Mouse (Mus musculus): ENCODE results near the gene Hexdc. TPM values are rescaled to one million over a fixed set of nuclear protein-coding genes. Genes with fewer than 3 reads are reported as not detected.

Gene Hexdc
- polyA plus RNA-seq (2016; fragmentation: Nextera tagmentation; extraction: Ambion mirVana) = 9.6 and 11.7 TPM in 2 replicates

DNA sequence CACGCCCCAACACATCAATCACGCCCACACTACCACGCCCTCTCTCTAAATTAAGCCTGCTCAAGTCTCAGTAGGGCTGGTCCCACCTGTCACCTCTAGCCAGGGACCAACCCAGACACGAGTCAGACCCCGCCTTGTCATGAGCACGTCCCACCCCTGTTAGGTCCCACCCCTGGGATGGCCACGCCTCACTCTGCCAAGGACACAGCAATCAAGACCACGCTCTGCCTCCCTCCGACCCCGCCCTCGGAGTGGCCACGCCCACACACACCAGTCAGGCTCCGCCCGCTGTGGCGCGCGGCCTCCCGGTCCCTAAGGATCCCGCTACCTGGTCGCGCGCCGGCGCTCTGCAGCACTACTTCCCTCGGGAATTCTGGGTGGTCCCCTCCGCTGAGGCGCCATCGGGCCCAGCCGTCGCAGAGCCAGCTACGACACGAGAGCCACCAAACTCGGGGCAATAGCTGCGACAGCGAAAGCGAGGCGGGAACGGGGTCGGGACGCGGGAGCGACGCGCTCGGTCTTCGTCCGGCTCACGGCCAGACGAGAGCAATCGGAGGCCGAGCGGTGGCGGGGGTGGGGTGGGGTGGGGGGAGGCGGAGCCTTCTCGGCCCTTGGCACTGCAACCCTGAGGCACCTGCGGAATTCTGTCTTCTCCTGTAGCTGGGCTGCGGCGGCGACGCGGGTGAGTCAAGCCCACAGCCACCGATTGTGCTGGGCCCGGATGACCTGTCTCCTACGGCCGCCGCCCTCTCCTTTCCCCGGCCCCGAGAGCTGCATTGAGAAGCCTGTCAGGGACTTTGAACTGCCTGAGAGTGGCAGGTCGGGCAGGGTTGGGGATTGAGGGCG, at the start of gene Hexdc, which contains the start of gene Ogfod3:
Hexdc (plus strand) TSS at position 273 of the 846 bp plus-strand sequence.
Ogfod3 (minus strand) TSS at position 551 of the 846 bp plus-strand sequence.
- H3K36me3 ChIP-seq = peaks cover 10% of the 10 kb centered on the region
- peaks cover 12% of the 10 kb centered on the region for H3K4me1 ChIP-seq
- H3K9me3 ChIP-seq (replicated peaks) = no peaks in the 10 kb centered on the region
- 0% methylated on average over 55 of the region's 70 CpGs for WGBS
- H3K27me3 ChIP-seq = no peaks in the 10 kb centered on the region
- peak within 1 kb of the TSS; percentile 92 for H3K27ac ChIP-seq
- H3K4me3 ChIP-seq = peak within 1 kb of the TSS; percentile 82
- peak within 1 kb of the TSS; percentile 79 for H3K4me2 ChIP-seq (replicated peaks)
- ATAC-seq (ENCODE audit: low FRiP score) = peak; percentile 96
- peak within 1 kb of the TSS; percentile 76 for H3K9ac ChIP-seq

DNA sequence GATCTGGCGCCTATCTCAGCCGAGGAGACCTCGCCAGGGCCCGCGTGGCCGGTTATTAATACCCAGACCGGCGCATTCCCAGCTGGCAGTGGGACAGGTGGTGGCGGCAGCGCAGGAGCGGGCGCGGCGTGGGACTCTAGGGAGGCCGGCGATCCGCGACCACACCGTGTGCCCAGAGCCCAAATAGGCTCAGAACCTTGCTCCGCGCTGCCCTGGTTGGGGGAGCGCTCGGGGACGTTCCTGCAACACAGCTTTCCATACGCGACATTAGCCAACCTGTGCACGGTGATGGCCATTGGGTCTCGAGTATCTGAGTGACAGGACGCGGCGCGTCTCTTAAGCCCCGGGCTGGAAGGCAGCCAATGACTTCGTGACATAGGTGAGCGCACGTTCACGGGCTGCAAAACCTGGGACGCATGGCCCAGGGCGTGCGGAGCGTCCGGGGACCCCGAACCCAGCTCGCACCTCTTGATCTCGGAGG, 47.8 kb upstream of the Hexdc start:
- H3K27me3 ChIP-seq = peaks cover 37% of the 10 kb centered on the region
- no peak overlapping the region for H3K27ac ChIP-seq
- H3K36me3 ChIP-seq = no peaks in the 10 kb centered on the region
- H3K9me3 ChIP-seq (replicated peaks) = no peaks in the 10 kb centered on the region
- peaks cover 23% of the 10 kb centered on the region for H3K4me1 ChIP-seq
- WGBS = 2% methylated on average over 45 of the region's 45 CpGs
- H3K9ac ChIP-seq = peak overlapping the region; percentile 9; the same call in 1 of the 2 replicates
- peak overlapping the region; percentile 33 for H3K4me3 ChIP-seq
- H3K4me2 ChIP-seq (replicated peaks) = peak overlapping the region; percentile 61
- peak; percentile 40; the same call in 1 of the 2 replicates for ATAC-seq (ENCODE audit: low FRiP score)

DNA sequence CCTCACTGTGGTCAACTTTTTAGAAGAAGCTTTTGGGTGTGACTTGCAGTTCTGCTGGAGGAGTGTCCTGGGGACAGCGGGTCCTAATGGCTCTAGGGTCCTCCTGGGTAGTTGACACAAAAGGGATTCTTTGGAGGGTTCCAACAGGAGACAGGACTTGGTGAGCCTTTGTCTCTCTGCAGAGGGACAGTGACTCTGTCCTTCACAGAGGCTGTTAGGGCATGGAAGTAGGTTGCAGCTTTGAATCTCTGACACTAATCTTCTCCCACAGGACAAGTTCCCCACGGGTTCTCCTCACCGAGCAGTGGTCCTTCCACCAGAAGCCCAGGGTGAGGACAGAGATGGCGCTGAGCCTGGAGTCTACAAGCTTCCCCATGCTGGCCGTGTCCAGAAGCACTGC, 44.3 kb upstream of the Hexdc start, which contains the start of gene Uts2r:
Uts2r (plus strand) TSS at position 301 of the 400 bp plus-strand sequence.
- Histone ChIP-seq H3K4me1 (peaks cover 14% of the 10 kb centered on the region), H3K9ac (no peak within 1 kb of the TSS), H3K27ac (no peak within 1 kb of the TSS), H3K27me3 (peaks cover 33% of the 10 kb centered on the region), H3K4me2 (replicated peaks) (no peak within 1 kb of the TSS), H3K4me3 (no peak within 1 kb of the TSS), H3K9me3 (replicated peaks) (no peaks in the 10 kb centered on the region), H3K36me3 (no peaks in the 10 kb centered on the region)
- no peak for ATAC-seq (ENCODE audit: low FRiP score)
- 90% methylated on average over 5 of the region's 5 CpGs for WGBS

DNA sequence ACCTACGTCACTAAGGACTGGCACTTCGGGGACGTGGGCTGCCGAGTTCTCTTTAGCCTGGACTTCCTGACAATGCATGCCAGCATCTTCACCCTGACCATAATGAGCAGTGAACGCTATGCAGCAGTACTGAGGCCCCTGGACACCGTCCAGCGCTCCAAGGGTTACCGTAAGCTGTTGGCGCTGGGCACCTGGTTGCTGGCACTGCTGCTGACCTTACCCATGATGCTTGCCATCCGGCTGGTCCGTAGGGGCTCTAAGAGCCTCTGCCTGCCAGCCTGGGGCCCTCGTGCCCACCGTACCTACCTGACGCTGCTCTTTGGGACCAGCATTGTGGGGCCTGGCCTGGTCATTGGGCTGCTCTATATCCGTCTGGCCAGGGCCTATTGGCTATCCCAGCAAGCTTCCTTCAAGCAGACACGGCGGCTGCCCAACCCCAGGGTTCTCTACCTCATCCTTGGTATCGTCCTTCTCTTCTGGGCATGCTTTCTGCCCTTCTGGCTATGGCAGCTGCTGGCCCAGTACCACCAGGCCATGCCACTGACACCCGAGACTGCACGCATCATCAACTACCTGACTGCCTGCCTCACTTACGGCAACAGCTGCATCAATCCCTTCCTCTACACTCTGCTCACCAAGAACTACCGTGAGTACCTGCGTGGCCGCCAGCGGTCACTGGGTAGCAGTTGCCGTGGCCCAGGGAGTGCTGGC, 43.4 kb upstream of the Hexdc start:
- Histone ChIP-seq H3K4me2 (replicated peaks) (no peak overlapping the region), H3K4me1 (peaks cover 11% of the 10 kb centered on the region), H3K27ac (no peak overlapping the region), H3K9me3 (replicated peaks) (no peaks in the 10 kb centered on the region), H3K27me3 (peaks cover 25% of the 10 kb centered on the region), H3K9ac (no peak overlapping the region), H3K36me3 (no peaks in the 10 kb centered on the region), H3K4me3 (no peak overlapping the region)
- WGBS = 93% methylated on average over 26 of the region's 26 CpGs
- no peak for ATAC-seq (ENCODE audit: low FRiP score)

DNA sequence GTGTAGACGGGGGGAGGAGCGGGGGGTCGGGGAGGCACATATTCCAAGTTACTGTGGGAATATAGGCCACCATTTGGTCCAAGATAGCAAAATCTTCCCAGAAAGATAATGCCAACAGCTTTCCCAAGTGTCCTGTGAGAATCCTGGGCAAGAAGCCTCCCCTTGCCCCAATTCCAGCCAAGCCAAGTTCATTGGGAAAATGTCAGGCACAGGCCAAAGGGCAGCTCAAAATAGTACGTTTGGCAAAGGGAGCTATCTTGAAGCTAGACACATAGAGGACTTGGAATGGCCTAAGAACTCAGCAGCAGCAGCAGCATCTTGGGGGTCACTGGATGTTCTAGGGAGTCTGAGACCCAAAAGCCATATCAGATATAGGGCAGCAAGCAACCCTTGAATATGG, 40.5 kb upstream of the Hexdc start:
- H3K27ac ChIP-seq = no peak overlapping the region
- no peak for ATAC-seq (ENCODE audit: low FRiP score)
- no peaks in the 10 kb centered on the region for H3K36me3 ChIP-seq
- H3K4me2 ChIP-seq (replicated peaks) = no peak overlapping the region
- no peaks in the 10 kb centered on the region for H3K9me3 ChIP-seq (replicated peaks)
- no peak overlapping the region for H3K9ac ChIP-seq
- H3K4me3 ChIP-seq = no peak overlapping the region
- no peaks in the 10 kb centered on the region for H3K27me3 ChIP-seq
- 88% methylated on average over 4 of the region's 4 CpGs for WGBS
- H3K4me1 ChIP-seq = no peaks in the 10 kb centered on the region

DNA sequence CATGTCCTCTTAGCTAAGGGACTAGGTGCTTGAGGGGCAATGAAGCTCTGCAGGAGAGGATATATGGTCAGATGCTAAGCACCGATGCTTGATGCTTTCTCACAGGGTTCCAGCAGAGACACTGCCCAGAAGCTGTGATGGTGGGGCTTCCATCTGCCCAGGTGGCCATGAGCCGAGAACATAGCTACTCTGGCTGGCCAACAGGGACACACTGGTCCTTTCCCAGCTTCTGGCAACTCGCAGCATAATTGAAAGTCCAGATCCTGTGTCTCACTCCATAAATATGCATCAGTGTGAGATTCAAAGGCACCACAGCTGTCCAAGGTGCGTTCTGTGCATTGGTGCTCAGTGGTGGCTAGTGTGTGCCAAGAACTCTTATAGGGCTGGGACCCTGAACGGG, 31.0 kb upstream of the Hexdc start:
- Histone ChIP-seq H3K4me2 (replicated peaks) (no peak overlapping the region), H3K4me3 (no peak overlapping the region), H3K9ac (no peak overlapping the region), H3K4me1 (peaks cover 19% of the 10 kb centered on the region), H3K27me3 (no peaks in the 10 kb centered on the region), H3K27ac (no peak overlapping the region), H3K36me3 (0 out of 2 replicates have a peak, but pooled peaks cover 2% of the 10 kb centered on the region), H3K9me3 (replicated peaks) (no peaks in the 10 kb centered on the region)
- WGBS = 80% methylated on average over 5 of the region's 5 CpGs
- no peak for ATAC-seq (ENCODE audit: low FRiP score)

DNA sequence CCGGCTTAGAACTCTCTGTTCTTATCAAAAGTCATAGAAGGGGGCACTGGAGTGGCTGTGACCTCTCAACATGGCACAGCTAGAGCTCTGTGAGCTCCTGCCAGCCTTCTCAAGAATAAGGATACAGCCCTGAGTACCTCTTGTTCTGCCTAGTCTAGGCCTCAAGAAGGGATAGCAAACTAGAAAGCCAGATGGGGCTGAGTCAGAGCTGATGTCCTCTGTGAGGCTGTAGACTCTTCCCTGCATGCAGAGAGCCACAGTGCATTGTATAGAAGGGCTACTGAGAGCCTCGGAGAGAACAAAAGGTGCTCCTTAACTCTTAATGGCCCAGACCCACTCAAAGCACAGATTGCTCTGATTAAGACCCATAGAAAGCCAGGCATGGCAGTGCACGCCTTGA, 30.0 kb upstream of the Hexdc start:
- H3K27ac ChIP-seq = no peak overlapping the region

DNA sequence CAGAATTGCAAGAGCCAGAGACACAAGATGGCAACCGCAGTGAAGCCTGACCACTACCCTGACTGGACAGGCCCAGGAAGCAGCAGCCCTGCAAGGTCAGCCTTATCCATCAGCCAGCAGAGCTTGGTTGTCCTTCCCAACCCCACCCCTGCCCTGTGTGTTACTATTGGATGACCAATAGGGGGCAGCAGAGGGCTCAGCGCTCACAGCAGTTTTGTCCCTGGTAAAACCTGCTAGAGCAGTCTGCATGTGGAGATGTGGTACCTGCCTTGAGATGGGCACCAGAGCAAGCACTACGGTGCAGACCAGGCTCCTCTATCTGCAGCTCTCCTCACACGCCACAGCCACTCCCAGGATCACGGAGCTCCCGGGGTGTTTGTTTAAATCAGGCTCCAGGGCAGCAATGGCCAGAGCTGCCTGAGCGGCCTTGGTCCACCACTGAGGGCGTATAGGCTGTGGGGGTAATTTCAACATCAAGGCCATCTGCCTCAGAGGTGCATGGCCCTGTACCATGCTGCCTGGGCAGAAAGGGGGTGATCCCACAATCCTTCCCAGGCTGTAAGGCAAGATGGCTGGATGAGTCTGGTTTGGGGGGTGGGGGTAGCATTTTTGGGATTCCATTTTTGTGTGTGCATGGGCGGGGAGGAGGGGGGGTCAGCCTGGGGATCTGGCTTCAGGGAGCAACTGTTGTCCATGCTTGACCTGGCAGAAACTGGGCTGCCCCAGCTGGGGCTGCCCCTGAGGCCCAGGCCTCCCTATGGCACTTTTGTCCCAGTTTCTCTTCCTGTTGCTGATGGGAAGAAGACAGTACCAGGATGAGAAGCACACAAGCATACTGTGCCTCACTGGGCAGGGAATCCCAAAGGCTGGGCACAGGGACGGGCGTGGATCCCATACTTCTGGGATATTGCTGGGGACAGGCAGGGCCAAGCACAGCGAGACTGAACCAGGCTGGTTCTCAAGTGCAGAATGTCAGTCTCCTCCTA, 27.7 kb upstream of the Hexdc start:
- H3K4me1 ChIP-seq = peaks cover 19% of the 10 kb centered on the region
- no peak overlapping the region for H3K9ac ChIP-seq
- H3K27me3 ChIP-seq = no peaks in the 10 kb centered on the region
- no peak overlapping the region for H3K27ac ChIP-seq
- peak; percentile 38; the same call in 1 of the 2 replicates for ATAC-seq (ENCODE audit: low FRiP score)
- H3K36me3 ChIP-seq = peaks cover 7% of the 10 kb centered on the region
- 57% methylated on average over 12 of the region's 12 CpGs for WGBS
- H3K4me3 ChIP-seq = no peak overlapping the region
- no peak overlapping the region for H3K4me2 ChIP-seq (replicated peaks)
- H3K9me3 ChIP-seq (replicated peaks) = no peaks in the 10 kb centered on the region

More for the DNA sequence above, 30.0 kb upstream of the Hexdc start:
- Histone ChIP-seq H3K36me3 (0 out of 2 replicates have a peak, but pooled peaks cover 2% of the 10 kb centered on the region), H3K4me3 (no peak overlapping the region), H3K4me2 (replicated peaks) (no peak overlapping the region), H3K4me1 (peaks cover 19% of the 10 kb centered on the region), H3K9me3 (replicated peaks) (no peaks in the 10 kb centered on the region), H3K27me3 (no peaks in the 10 kb centered on the region), H3K9ac (no peak overlapping the region)
- no peak for ATAC-seq (ENCODE audit: low FRiP score)
- WGBS = 50% methylated on average over 3 of the region's 3 CpGs

DNA sequence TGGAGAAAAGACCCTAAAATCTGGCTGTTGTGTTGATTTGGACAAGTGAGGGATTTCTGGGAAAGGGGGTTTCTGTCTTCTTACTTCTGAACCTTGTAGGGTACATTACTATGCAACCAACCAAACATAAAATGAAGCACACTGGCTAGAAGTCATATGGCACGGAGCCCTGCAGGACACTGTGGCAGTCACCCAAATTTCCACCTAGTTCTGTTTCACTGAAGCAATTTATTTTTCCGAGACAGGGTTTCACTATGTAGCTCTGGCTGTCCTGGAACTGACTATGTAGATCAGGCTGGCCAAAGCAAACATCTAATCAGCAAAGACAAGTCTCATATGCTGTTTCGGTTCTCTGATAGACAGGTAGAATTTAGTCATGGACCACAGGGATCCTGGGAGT, 14.6 kb upstream of the Hexdc start:
- H3K9me3 ChIP-seq (replicated peaks) = no peaks in the 10 kb centered on the region
- 95% methylated on average over 3 of the region's 3 CpGs for WGBS
- no peaks in the 10 kb centered on the region for H3K4me1 ChIP-seq
- no peak overlapping the region for H3K9ac ChIP-seq
- H3K36me3 ChIP-seq = peaks cover 13% of the 10 kb centered on the region; the same call in 1 of the 2 replicates
- no peak overlapping the region for H3K27ac ChIP-seq
- H3K4me2 ChIP-seq (replicated peaks) = no peak overlapping the region
- no peak for ATAC-seq (ENCODE audit: low FRiP score)
- H3K27me3 ChIP-seq = no peaks in the 10 kb centered on the region
- no peak overlapping the region for H3K4me3 ChIP-seq

DNA sequence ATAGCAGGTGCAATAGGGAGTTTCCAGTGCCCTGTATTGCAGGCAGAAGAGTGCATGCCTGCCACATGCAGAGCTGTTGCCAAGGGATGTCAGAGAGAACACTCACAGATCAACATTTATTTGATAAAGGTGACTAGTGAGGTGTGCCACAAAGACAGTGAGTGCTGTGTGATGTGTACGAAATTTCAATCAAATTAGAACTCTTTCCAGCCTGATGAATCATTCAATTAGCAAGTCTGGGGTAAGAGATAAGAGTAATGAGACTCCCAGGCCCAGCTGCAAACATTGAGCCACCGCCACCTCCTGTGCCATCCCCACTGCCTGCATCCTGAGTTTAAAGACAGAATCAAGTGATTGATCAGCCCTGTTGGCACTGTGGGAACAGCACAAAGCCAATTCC, 11.5 kb upstream of the Hexdc start:
- no peak overlapping the region for H3K27ac ChIP-seq
- no peak for ATAC-seq (ENCODE audit: low FRiP score)
- no peak overlapping the region for H3K9ac ChIP-seq
- no peak overlapping the region for H3K4me3 ChIP-seq
- peaks cover 17% of the 10 kb centered on the region; the same call in 1 of the 2 replicates for H3K36me3 ChIP-seq
- WGBS = 66% methylated on average over 2 of the region's 2 CpGs
- no peaks in the 10 kb centered on the region for H3K4me1 ChIP-seq
- H3K27me3 ChIP-seq = no peaks in the 10 kb centered on the region
- no peak overlapping the region for H3K4me2 ChIP-seq (replicated peaks)
- H3K9me3 ChIP-seq (replicated peaks) = no peaks in the 10 kb centered on the region

DNA sequence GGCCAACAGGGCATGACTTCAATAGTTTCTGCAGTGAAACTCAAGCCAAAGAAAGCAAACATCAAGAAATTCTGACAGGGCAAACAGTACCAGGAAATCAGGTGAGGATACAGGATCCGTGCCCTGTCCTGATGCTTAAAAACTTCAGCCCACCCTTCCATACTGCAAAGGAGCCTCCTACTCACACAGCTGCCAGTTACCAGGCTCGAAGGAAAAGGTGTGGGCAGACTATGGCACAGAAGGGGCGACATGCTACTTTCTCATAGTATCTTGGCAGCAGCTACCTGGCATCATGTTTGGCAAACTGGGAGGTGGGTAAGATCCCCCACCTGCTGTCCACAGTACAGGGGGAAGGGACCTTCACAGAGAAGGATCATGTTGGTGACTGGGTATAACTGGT, 10.8 kb upstream of the Hexdc start:
- Histone ChIP-seq H3K36me3 (peaks cover 17% of the 10 kb centered on the region; the same call in 1 of the 2 replicates), H3K4me3 (no peak overlapping the region), H3K9ac (no peak overlapping the region), H3K4me2 (replicated peaks) (no peak overlapping the region), H3K27ac (no peak overlapping the region), H3K27me3 (no peaks in the 10 kb centered on the region), H3K4me1 (no peaks in the 10 kb centered on the region), H3K9me3 (replicated peaks) (no peaks in the 10 kb centered on the region)
- no peak for ATAC-seq (ENCODE audit: low FRiP score)
- 84% methylated on average over 3 of the region's 3 CpGs for WGBS
